ENCODE assay signal across 8 mouse cellular contexts in genomic region chr5:53268095-53268692, GRCm38 (mm10). TPM values are rescaled to one million over a fixed set of nuclear protein-coding genes. Genes with fewer than 3 reads are reported as not detected.
DNase-seq lines count a peak whose midpoint lies in the region; ATAC-seq and TF ChIP-seq lines count a peak whose summit lies in the region.

No protein-coding gene starts in this region.

- no peak for DNase-seq in lung, postnatal 0 days (ENCODE audit: low spot score)
- DNase-seq in lung, postnatal 4 days = no peak
- DNase-seq in cerebellum, adult 11-12 months = peak; percentile 54
- DNase-seq in liver, embryonic 14.5 days (ENCODE audit: low read depth in 3 of 3, low spot score in 3 of 3) = no peak
- no peak for DNase-seq in Muller cell, postnatal 12 days (ENCODE audit: inconsistent ontology term)
- DNase-seq in ovary, postnatal 14 days (ENCODE audit: low spot score) = no peak
- no peak for DNase-seq in retina, embryonic 14.5 days (ENCODE audit: low spot score)

- peak; percentile 39 for TF ChIP-seq CTCF in lung, postnatal 0 days (IDR thresholded peaks at IDR 0.05)
- TF ChIP-seq CTCF in liver, embryonic 14.5 days (IDR thresholded peaks at IDR 0.05; ENCODE audit: low read depth) = no peak

- no peak overlapping the region for H3K9ac ChIP-seq in lung, postnatal 0 days (replicated peaks; ENCODE audit: low read depth)
- no peak overlapping the region for H3K9ac ChIP-seq in heart, embryonic 11.5 days (ENCODE audit: low read depth, low read length)
- H3K9ac ChIP-seq in liver, embryonic 14.5 days (replicated peaks) = no peak overlapping the region

- WGBS in lung, postnatal 0 days = 64% methylated on average over 6 of the region's 6 CpGs
- 71% methylated on average over 6 of the region's 6 CpGs for WGBS in heart, embryonic 11.5 days (ENCODE audit: insufficient replicate concordance)
- 66% methylated on average over 6 of the region's 6 CpGs for WGBS in liver, embryonic 14.5 days (ENCODE audit: insufficient replicate concordance)

- H3K4me2 ChIP-seq in lung, postnatal 0 days (replicated peaks; ENCODE audit: low read depth, low read length) = no peak overlapping the region
- H3K4me2 ChIP-seq in heart, embryonic 11.5 days = peak overlapping the region; percentile 71
- H3K4me2 ChIP-seq in liver, embryonic 14.5 days (ENCODE audit: low read depth) = peak overlapping the region; percentile 81; the same call in 1 of the 2 replicates

- TF ChIP-seq EP300 in lung, postnatal 0 days (IDR thresholded peaks at IDR 0.05) = no peak
- no peak for TF ChIP-seq EP300 in liver, embryonic 14.5 days (IDR thresholded peaks at IDR 0.05; ENCODE audit: low read depth)

- H3K4me3 ChIP-seq in lung, postnatal 0 days (ENCODE audit: low read depth, low read length) = no peak overlapping the region
- H3K4me3 ChIP-seq in heart, embryonic 11.5 days (ENCODE audit: low read depth, low read length) = 0 out of 2 replicates have a peak overlapping the region, but pooled peaks have one; percentile 66
- H3K4me3 ChIP-seq in liver, embryonic 14.5 days (ENCODE audit: insufficient read depth in 1 of 2, low read depth in 2 of 2, low read length in 2 of 2) = no peak overlapping the region; a peak in 1 of 4 replicates

- ATAC-seq in lung, postnatal 0 days = no peak
- no peak for ATAC-seq in heart, embryonic 11.5 days (replicated peaks; ENCODE audit: insufficient number of reproducible peaks, low FRiP score, low TSS enrichment)
- ATAC-seq in liver, embryonic 14.5 days (ENCODE audit: insufficient read depth) = no peak

- no peaks in the 10 kb centered on the region for H3K36me3 ChIP-seq in lung, postnatal 0 days (ENCODE audit: insufficient read depth, low read length)
- H3K36me3 ChIP-seq in heart, embryonic 11.5 days (ENCODE audit: control insufficient read depth, insufficient read depth, low read length) = no peaks in the 10 kb centered on the region
- H3K36me3 ChIP-seq in liver, embryonic 14.5 days (replicated peaks; ENCODE audit: control insufficient read depth, insufficient read depth, low read depth) = no peaks in the 10 kb centered on the region

- H3K4me1 ChIP-seq in lung, postnatal 0 days (ENCODE audit: insufficient read depth, low read depth, low read length) = peaks cover 5% of the 10 kb centered on the region; the same call in 1 of the 2 replicates
- peaks cover 29% of the 10 kb centered on the region for H3K4me1 ChIP-seq in heart, embryonic 11.5 days (ENCODE audit: control insufficient read depth, insufficient read depth, low read length)
- H3K4me1 ChIP-seq in liver, embryonic 14.5 days (replicated peaks; ENCODE audit: control insufficient read depth in 2 of 2, insufficient read depth in 2 of 2, low read length in 1 of 2) = peaks cover 7 to 27% of the 10 kb centered on the region in 2 experiments; a peak in 3 of 4 replicates

- H3K9me3 ChIP-seq in lung, postnatal 0 days (ENCODE audit: low read length) = no peaks in the 10 kb centered on the region
- no peaks in the 10 kb centered on the region for H3K9me3 ChIP-seq in heart, embryonic 11.5 days (replicated peaks; ENCODE audit: control insufficient read depth, low read length)
- H3K9me3 ChIP-seq in liver, embryonic 14.5 days (ENCODE audit: control insufficient read depth, low read length) = no peaks in the 10 kb centered on the region

- H3K27ac ChIP-seq in lung, postnatal 0 days (ENCODE audit: low read length) = no peak overlapping the region
- 0 out of 2 replicates have a peak overlapping the region, but pooled peaks have one; percentile 3 for H3K27ac ChIP-seq in heart, embryonic 11.5 days (ENCODE audit: low read depth, low read length)
- no peak overlapping the region for H3K27ac ChIP-seq in liver, embryonic 14.5 days

- H3K27me3 ChIP-seq in lung, postnatal 0 days (replicated peaks; ENCODE audit: insufficient read depth, low read length) = no peaks in the 10 kb centered on the region
- H3K27me3 ChIP-seq in heart, embryonic 11.5 days (ENCODE audit: control insufficient read depth, insufficient read depth, low read length) = no peaks in the 10 kb centered on the region
- no peaks in the 10 kb centered on the region for H3K27me3 ChIP-seq in liver, embryonic 14.5 days (ENCODE audit: control insufficient read depth, insufficient read depth, low read length)

RNA-seq across cellular contexts. Expression of gene Smim20, which starts 1.3 kb away (rescaled TPM):
- polyA plus RNA-seq in lung, postnatal 0 days (2015; fragmentation: Nextera tagmentation; extraction: Ambion mirVana) = 85.6 and 88.2 TPM in 2 replicates
- polyA plus RNA-seq in heart, embryonic 11.5 days (2014; fragmentation: Nextera tagmentation; extraction: Ambion mirVana) = 146 and 150 TPM in 2 replicates
- polyA plus RNA-seq in liver, embryonic 14.5 days (2012; rRNA removed) = 15.4 and 17.3 TPM in 2 replicates
- 35.2 and 38.5 TPM in 2 replicates for polyA plus RNA-seq in liver, embryonic 14.5 days (2014; fragmentation: Nextera tagmentation; extraction: Ambion mirVana)

RNA-seq across cellular contexts. Expression of gene Sel1l3, which starts 54.5 kb away (rescaled TPM):
- polyA plus RNA-seq in lung, postnatal 0 days (2015; fragmentation: Nextera tagmentation; extraction: Ambion mirVana) = 1.7 and 2.0 TPM in 2 replicates
- 1.5 and 1.9 TPM in 2 replicates for polyA plus RNA-seq in heart, embryonic 11.5 days (2014; fragmentation: Nextera tagmentation; extraction: Ambion mirVana)
- 0.03 and 0.05 TPM in 2 replicates for polyA plus RNA-seq in liver, embryonic 14.5 days (2012; rRNA removed)
- 0.10 TPM in 1 of 2 replicates, not detected in the other for polyA plus RNA-seq in liver, embryonic 14.5 days (2014; fragmentation: Nextera tagmentation; extraction: Ambion mirVana)
